Mouse (Mus musculus): Measurements from ENCODE around the gene Rhbdf2. TPM values are rescaled to one million over a fixed set of nuclear protein-coding genes. Genes with fewer than 3 reads are reported as not detected.
"Not testable (repeated sequence)": the region's sequence is repeated elsewhere in the genome, so short reads cannot be mapped to it uniquely, and the experiment has no call there.

Gene Rhbdf2
- polyA plus RNA-seq, 1 experiment from 2014 or later, result 1.7 TPM

DNA sequence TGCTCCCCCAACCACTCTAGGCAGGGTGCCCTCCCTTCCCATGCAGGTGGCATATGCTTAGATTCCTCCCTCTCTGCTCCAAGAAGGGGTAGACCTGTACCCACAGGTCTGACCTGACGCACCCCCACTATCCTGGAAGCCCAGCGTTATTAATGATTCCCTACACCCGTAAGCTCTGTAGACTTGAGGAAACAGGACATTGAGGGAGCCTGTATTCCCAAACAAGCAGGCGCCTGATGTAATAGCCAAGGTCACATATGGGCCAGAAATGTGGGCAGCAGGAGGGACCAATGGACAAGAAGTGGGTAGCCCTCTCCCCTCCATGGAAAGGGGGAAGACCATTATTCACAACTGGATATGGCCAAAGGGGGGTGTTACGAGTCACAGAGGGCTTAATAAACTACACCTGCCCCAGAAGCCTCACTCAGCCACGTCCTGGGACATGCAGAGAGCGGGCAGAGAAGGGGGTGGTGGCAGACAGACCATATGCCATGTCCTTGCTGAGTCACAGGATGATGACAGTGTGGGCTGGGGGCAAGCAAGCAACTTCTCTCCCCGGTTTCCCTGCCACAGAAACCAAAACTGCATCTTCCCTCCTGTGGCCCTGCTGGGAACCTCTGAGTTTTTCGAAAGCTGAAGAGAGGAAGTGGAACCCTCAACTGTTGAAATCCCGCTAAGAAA, 10.2 kb downstream of the Rhbdf2 start:
- 75% methylated on average over 10 of the region's 10 CpGs for WGBS
- 0 out of 2 replicates have a peak overlapping the region, but pooled peaks have one; percentile 1 for H3K27ac ChIP-seq (ENCODE audit: low read depth, low read length)
- H3K4me2 ChIP-seq (ENCODE audit: low read length), result no peak overlapping the region
- no peak overlapping the region for H3K9ac ChIP-seq (ENCODE audit: low read depth, low read length)
- ATAC-seq, result no peak
- no peaks in the 10 kb centered on the region for H3K27me3 ChIP-seq (replicated peaks; ENCODE audit: control insufficient read depth, insufficient read depth, low read length)
- no peaks in the 10 kb centered on the region for H3K9me3 ChIP-seq (ENCODE audit: control insufficient read depth, low read length)
- peaks cover 20% of the 10 kb centered on the region for H3K4me1 ChIP-seq (ENCODE audit: control insufficient read depth, insufficient read depth, low read depth, low read length)
- H3K4me3 ChIP-seq (ENCODE audit: low read length), result no peak overlapping the region
- H3K36me3 ChIP-seq (ENCODE audit: control insufficient read depth, insufficient read depth, low read length), result no peaks in the 10 kb centered on the region

DNA sequence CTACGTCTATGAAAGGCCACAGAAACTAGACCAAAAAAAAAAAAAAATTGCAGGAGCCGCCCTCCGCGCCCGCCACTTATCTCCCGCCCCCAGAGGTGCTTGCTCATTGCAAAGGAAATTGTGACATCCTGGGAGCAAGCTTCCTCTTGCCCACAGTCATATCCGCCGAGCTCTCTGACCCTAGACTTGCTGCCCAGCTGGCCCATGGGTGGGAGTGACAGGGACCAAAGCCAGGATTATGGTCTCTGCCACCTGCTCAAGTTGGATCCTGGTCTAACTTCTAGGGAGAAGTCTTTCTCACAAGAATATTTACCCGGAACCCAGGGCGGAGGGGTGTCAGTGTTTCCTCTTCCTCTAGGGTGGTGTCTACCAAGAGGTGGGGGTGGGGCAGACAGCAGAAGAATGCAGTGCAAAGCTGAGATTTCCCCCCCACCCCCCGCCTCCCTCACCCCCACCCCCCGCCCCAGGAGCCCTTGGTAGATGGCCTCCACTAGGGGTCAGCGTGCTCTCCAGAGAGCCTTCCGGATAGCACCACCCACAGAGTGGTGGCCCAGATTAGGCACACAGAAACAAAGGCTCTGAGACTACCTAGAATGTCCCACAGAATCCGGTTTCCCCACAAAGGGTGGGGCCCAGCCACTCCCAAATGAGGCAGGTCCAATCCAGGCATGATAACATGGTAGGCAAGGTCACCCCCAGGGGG, 10.9 kb downstream of the Rhbdf2 start:
- Histone ChIP-seq H3K36me3 (ENCODE audit: control insufficient read depth, insufficient read depth, low read length) (no peaks in the 10 kb centered on the region), H3K9me3 (ENCODE audit: control insufficient read depth, low read length) (no peaks in the 10 kb centered on the region), H3K9ac (ENCODE audit: low read depth, low read length) (no peak overlapping the region), H3K4me2 (ENCODE audit: low read length) (no peak overlapping the region), H3K27me3 (replicated peaks; ENCODE audit: control insufficient read depth, insufficient read depth, low read length) (no peaks in the 10 kb centered on the region), H3K27ac (ENCODE audit: low read depth, low read length) (0 out of 2 replicates have a peak overlapping the region, but pooled peaks have one; percentile 1), H3K4me3 (ENCODE audit: low read length) (no peak overlapping the region), H3K4me1 (ENCODE audit: control insufficient read depth, insufficient read depth, low read depth, low read length) (peaks cover 15% of the 10 kb centered on the region)
- WGBS, result 59% methylated on average over 13 of the region's 15 CpGs
- ATAC-seq, result no peak

DNA sequence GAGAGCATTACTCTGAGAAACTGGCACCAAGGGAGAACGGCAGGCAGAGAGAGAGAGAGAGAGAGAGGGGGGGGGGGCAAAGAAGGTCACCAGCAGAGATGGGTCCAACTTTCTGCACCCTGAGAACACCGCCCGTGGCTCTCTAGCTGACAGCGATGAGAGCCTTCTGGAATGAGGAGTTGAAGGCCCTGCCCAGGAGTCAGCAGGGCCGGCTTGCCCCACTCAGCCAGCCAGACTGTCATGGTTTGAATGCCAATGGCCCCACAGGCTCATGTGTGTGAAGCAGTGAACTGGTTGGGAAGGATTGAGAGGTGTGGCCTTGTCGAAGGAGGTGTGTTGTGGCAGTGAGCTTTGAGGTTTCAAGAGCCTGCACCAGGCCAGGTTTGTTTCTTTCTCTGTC, 13.6 kb downstream of the Rhbdf2 start:
- Histone ChIP-seq H3K4me1 (ENCODE audit: control insufficient read depth, insufficient read depth, low read depth, low read length) (no peaks in the 10 kb centered on the region), H3K36me3 (ENCODE audit: control insufficient read depth, insufficient read depth, low read length) (no peaks in the 10 kb centered on the region), H3K9me3 (ENCODE audit: control insufficient read depth, low read length) (no peaks in the 10 kb centered on the region), H3K4me3 (ENCODE audit: low read length) (no peak overlapping the region), H3K9ac (ENCODE audit: low read depth, low read length) (no peak overlapping the region), H3K27me3 (replicated peaks; ENCODE audit: control insufficient read depth, insufficient read depth, low read length) (no peaks in the 10 kb centered on the region), H3K4me2 (ENCODE audit: low read length) (no peak overlapping the region), H3K27ac (ENCODE audit: low read depth, low read length) (no peak overlapping the region)
- WGBS, result 87% methylated on average over 6 of the region's 6 CpGs
- no peak for ATAC-seq

DNA sequence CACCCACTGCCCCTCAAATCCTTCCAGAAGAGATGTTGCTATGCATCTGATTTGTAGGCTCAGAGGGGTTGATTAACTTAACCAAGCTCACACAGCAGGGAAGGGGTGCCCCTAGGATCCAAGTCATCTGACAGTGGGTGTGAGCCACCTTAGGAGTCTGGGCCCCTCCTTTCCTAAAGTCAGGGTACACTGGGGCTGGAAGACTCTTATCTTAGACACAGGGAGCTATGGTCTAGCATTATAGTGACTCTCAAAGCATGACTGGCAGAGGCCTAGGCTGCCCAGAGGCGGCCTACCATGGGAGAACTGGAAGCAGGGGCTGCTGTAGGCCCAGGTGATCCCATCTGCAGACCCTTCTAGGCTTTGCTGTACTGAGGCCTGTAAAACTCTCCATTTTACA, 14.3 kb downstream of the Rhbdf2 start:
- Histone ChIP-seq H3K4me2 (ENCODE audit: low read length) (no peak overlapping the region), H3K27me3 (replicated peaks; ENCODE audit: control insufficient read depth, insufficient read depth, low read length) (no peaks in the 10 kb centered on the region), H3K4me3 (ENCODE audit: low read length) (no peak overlapping the region), H3K9me3 (ENCODE audit: control insufficient read depth, low read length) (no peaks in the 10 kb centered on the region), H3K4me1 (ENCODE audit: control insufficient read depth, insufficient read depth, low read depth, low read length) (no peaks in the 10 kb centered on the region), H3K36me3 (ENCODE audit: control insufficient read depth, insufficient read depth, low read length) (no peaks in the 10 kb centered on the region), H3K9ac (ENCODE audit: low read depth, low read length) (no peak overlapping the region), H3K27ac (ENCODE audit: low read depth, low read length) (no peak overlapping the region)
- no peak for ATAC-seq
- 94% methylated on average over 1 of the region's 1 CpGs for WGBS

DNA sequence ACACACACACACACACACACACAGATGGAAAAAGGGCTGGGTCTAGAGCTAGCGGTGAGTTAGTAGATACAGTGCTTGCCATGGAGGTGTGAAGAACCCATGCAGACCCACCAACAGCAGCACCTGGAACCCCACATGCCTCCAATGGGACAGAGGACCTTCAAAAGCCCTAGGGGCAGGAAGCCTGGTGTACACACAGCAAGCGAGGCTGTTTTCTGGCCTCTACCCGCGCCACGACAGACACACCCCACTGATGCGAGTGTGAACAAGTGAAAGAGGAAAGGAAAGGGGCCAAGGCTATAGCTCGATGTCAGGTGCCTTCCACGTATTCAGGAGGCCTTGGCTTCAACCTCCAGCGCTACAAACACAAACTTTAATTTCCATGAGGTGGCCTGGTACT, 14.9 kb downstream of the Rhbdf2 start:
- Histone ChIP-seq H3K27ac (ENCODE audit: low read depth, low read length) (no peak overlapping the region), H3K9me3 (ENCODE audit: control insufficient read depth, low read length) (no peaks in the 10 kb centered on the region), H3K4me1 (ENCODE audit: control insufficient read depth, insufficient read depth, low read depth, low read length) (no peaks in the 10 kb centered on the region), H3K36me3 (ENCODE audit: control insufficient read depth, insufficient read depth, low read length) (no peaks in the 10 kb centered on the region), H3K4me3 (ENCODE audit: low read length) (no peak overlapping the region), H3K27me3 (replicated peaks; ENCODE audit: control insufficient read depth, insufficient read depth, low read length) (no peaks in the 10 kb centered on the region), H3K9ac (ENCODE audit: low read depth, low read length) (no peak overlapping the region), H3K4me2 (ENCODE audit: low read length) (no peak overlapping the region)
- ATAC-seq, result no peak
- WGBS, result 92% methylated on average over 9 of the region's 9 CpGs

DNA sequence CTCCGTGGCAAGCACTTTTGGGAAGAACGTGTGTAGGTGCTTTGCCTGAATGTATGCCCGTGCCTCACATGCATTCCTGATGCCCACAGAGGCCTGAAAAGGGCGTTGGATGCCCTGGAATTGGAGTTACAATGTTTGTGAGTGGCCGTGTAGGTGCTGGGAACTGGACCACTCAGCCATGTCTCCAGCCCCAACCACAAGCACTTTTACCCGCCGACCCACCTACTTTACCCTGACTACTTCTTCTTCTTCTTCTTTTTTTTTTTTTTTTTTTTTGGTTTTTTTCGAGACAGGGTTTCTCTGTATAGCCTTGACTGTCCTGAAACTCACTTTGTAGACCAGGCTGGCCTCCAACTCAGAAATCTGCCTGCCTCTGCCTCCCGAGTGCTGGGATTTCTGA, 15.7 kb downstream of the Rhbdf2 start:
- H3K4me3 ChIP-seq (ENCODE audit: low read length); ATAC-seq; H3K9ac ChIP-seq (ENCODE audit: low read depth, low read length); H3K27ac ChIP-seq (ENCODE audit: low read depth, low read length); H3K4me2 ChIP-seq (ENCODE audit: low read length); H3K36me3 ChIP-seq (ENCODE audit: control insufficient read depth, insufficient read depth, low read length); H3K4me1 ChIP-seq (ENCODE audit: control insufficient read depth, insufficient read depth, low read depth, low read length); H3K9me3 ChIP-seq (ENCODE audit: control insufficient read depth, low read length); H3K27me3 ChIP-seq (replicated peaks; ENCODE audit: control insufficient read depth, insufficient read depth, low read length): not testable (repeated sequence)
- WGBS, result 86% methylated on average over 9 of the region's 9 CpGs

DNA sequence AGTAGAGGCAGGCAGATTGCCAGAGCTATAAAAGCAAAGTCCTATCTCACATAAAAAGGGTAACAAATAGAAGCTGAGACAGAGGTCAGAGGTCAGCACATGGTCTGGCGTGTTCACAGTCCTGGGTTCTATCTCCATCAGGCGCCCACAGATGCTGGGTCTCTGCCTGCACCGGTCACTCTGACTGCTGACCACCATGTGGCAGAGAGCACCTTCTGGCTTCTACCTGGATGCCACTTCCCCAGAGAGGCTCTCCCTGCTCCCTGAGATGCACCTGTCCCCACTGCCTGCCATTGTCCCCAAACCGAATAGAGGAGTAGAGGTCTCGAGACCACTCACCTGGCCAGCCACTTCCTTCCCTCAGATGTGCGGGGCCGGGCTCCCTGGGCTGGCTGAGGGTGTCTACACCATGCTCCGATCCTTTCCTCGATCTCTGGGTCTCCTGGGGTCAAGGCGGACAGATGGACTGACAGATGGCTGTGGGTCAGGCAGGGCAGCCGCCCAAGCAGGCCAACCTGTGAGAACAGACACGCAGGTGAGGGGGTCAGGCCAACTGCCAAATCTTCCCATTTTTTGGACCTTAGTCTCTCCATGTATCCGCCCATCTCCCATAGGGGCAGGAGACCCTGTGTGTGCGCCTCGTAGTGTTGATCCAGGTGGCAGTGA, 16.7 kb downstream of the Rhbdf2 start:
- Histone ChIP-seq H3K9me3 (ENCODE audit: control insufficient read depth, low read length) (no peaks in the 10 kb centered on the region), H3K27me3 (replicated peaks; ENCODE audit: control insufficient read depth, insufficient read depth, low read length) (no peaks in the 10 kb centered on the region), H3K27ac (ENCODE audit: low read depth, low read length) (no peak overlapping the region), H3K4me2 (ENCODE audit: low read length) (no peak overlapping the region), H3K36me3 (ENCODE audit: control insufficient read depth, insufficient read depth, low read length) (no peaks in the 10 kb centered on the region), H3K4me1 (ENCODE audit: control insufficient read depth, insufficient read depth, low read depth, low read length) (no peaks in the 10 kb centered on the region), H3K4me3 (ENCODE audit: low read length) (no peak overlapping the region), H3K9ac (ENCODE audit: low read depth, low read length) (no peak overlapping the region)
- ATAC-seq, result no peak
- WGBS, result 82% methylated on average over 15 of the region's 15 CpGs

DNA sequence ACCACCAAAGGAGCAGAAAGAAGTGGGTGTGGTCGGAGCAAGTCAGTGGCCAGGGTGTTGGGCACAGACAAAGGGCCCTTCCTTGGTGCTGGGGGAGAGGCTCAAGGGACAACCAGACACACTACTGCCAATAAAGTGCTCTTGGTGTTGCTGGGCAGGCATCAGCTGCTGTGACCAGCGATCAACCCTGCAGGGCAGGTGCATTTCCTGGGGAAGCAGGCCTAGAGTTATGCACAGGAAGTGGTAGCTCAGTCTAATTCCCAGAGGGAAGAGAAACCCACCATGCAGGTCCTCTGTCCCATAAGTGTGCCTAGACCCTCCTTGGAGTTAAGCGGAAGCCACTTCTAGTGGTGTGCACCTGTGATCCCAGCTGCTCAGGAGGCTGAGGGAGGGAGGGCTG, 19.1 kb downstream of the Rhbdf2 start:
- WGBS, result 94% methylated on average over 3 of the region's 3 CpGs
- H3K4me3 ChIP-seq (ENCODE audit: low read length), result no peak overlapping the region
- H3K9me3 ChIP-seq (ENCODE audit: control insufficient read depth, low read length), result no peaks in the 10 kb centered on the region
- H3K4me2 ChIP-seq (ENCODE audit: low read length), result no peak overlapping the region
- ATAC-seq, result no peak
- H3K9ac ChIP-seq (ENCODE audit: low read depth, low read length), result no peak overlapping the region
- no peaks in the 10 kb centered on the region for H3K27me3 ChIP-seq (replicated peaks; ENCODE audit: control insufficient read depth, insufficient read depth, low read length)
- H3K27ac ChIP-seq (ENCODE audit: low read depth, low read length), result no peak overlapping the region
- no peaks in the 10 kb centered on the region for H3K4me1 ChIP-seq (ENCODE audit: control insufficient read depth, insufficient read depth, low read depth, low read length)
- H3K36me3 ChIP-seq (ENCODE audit: control insufficient read depth, insufficient read depth, low read length), result no peaks in the 10 kb centered on the region

DNA sequence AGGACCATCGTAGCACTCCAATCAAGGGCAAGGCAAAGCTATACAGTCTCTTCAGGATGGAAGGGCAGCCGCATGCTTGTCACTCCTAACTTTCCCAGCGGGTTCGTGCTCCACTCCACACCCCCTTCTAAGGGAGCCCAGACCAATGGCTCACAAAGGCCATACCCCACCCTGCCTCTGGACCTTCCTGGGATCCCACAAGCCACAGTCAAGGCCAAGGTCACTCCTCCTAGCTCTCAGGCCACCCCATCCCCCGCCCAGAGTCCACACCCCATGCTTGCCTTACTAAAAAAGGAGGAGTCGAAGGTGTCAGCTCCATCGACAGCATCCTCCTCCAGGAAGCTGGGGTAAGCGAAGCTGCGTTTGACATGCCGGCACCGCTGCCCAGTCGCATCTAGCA, 22.7 kb downstream of the Rhbdf2 start:
- H3K4me3 ChIP-seq (ENCODE audit: low read length), result no peak overlapping the region
- no peaks in the 10 kb centered on the region for H3K9me3 ChIP-seq (ENCODE audit: control insufficient read depth, low read length)
- WGBS, result 92% methylated on average over 12 of the region's 12 CpGs
- H3K4me1 ChIP-seq (ENCODE audit: control insufficient read depth, insufficient read depth, low read depth, low read length), result no peaks in the 10 kb centered on the region
- no peaks in the 10 kb centered on the region for H3K27me3 ChIP-seq (replicated peaks; ENCODE audit: control insufficient read depth, insufficient read depth, low read length)
- no peak overlapping the region for H3K27ac ChIP-seq (ENCODE audit: low read depth, low read length)
- H3K36me3 ChIP-seq (ENCODE audit: control insufficient read depth, insufficient read depth, low read length), result no peaks in the 10 kb centered on the region
- H3K9ac ChIP-seq (ENCODE audit: low read depth, low read length), result no peak overlapping the region
- no peak overlapping the region for H3K4me2 ChIP-seq (ENCODE audit: low read length)
- no peak for ATAC-seq
